Mouse (Mus musculus) skeletal muscle tissue, adult 2 months (tissue): Measurements from ENCODE around the gene Scn1b.

Experiments
- DNase-seq: peaks from one replicate; pipeline ENCODE4 v3.0.0-alpha.2; 2012; ENCODE audit warnings: low read depth, low spot score

Scn1b gene

DNA sequence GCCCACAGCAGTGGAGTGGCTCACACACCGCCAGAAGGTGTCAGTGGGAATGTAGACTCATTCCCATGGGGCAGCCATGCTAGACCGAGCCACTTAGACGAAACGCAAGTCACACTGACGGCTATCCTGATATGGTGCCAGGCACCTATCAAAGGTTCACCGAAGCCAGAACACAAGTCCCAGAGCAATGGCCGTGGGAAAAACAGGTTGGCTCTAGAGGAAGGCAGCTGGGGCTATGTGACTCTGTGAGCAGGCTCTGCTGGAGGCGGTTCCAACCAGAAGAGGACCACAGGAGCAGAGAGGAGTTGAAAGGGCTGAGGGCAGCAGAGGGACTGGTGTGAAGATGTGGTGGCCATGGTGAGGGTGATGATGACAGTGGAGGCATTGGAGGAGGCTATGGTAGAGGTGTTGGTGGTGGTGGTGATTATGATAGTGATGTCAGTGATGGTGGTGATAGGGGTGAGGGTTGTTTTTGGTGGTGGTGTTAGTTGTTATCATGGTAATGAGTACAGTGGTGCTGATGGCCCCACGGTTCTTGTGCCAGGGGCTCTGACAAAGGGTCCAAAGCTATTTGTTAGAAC is 40.5 kb downstream of the Scn1b start:
- DNase-seq = no peak

DNA sequence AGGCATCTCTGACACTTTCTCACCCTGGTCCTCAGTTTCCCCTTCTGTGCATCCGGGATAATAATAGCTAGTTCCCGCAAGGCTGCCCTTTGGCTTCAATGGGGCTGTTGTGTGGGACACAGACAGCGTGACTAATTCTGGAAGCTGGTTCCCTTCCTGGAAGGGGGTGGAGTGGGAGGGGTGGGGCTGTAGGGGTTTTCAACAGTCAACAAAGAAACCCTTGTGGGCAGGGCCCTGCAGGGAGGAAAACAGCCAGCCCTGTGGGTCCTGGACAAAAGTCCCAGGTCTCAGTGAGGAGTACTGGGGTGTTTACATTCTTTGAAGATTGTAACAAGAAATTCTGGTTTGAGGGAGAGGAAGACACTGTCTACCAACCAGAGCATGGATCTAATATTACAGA is 41.6 kb downstream of the Scn1b start:
- DNase-seq = peak; percentile 65

GRCm38 (mm10) chr7:31084140-31084539 is 42.7 kb downstream of the Scn1b start:
- DNase-seq = no peak

DNA sequence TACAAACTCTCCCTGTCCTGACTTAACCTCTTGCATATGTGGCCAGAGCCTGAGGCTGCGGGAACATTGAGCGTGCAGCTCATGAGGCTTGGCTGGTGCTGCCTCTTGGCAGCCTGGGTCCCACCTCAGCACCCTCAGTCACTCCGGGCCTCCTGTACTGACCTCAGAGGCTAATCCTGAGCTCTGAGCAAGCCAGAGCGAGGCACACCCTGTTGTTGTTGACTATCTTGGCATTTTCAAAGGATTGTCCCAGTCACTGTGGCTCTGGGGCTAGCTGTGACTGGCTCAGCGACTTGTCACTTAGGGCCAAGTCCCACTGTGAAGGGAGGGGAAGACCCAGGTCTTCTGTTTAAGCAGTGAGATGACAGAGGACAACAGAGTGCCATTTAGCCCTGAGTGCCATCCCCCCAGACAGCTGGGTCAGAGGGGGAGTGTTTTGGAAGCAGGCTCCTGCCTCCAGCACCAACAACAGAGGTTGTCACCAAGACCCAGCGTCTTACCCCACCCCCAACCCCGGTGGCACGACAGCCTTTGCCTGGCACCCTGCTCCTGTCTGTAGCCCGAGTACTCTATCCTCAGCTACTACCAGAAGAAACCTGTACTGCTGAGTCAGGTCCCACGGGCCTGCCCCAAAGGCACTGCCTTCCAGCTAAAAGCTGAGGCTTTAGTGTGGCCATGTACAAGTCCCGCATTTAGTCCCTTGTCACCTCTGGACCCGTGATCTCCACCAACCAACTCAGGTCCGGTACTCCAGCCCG is 43.8 kb downstream of the Scn1b start:
- DNase-seq = peak; percentile 97

DNA sequence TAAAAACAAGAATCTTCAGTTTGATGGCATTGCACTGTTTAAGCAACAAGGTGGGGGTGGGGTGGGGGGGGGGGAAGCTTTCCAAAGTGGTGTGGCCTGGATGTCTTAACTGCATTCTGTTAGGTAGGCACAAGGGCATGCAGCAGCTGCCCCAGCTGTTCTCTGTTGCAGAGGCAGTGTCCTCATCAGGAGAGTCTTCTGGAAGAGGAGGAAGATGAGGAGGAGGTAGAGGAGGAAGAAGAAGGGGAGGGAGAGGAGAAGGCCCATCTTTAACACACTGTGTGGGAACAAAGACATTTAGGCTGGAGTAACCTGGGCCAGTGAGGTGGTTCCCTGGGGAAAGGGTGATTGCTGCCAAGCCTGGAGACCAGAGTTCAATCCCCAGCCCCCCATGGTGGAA is 44.7 kb downstream of the Scn1b start:
- no peak for DNase-seq

- no peak for DNase-seq
Measured at GRCm38 (mm10) chr7:31081106-31081505, 45.7 kb downstream of the Scn1b start.

DNA sequence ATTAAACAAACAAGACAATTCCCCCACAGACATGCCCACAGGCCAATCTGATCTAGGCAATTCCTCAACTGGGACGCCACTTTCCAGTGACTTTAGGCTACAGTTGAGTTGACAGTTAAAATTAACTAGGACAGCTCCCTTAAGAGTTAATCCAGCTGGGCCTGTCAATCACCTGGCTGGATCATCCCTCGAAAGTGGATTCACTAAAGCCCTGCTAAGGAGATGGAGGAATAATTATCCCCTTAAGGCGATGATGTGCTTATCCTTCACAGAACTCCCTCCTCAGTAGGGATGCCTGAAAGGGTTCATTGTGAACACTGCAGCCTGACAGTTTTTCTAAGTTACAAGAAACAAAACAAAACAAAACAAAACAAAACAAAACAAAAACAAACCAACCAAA is 46.2 kb downstream of the Scn1b start:
- no peak for DNase-seq

- no peak for DNase-seq
Measured at GRCm38 (mm10) chr7:31079670-31080069, 47.1 kb downstream of the Scn1b start.

GRCm38 (mm10) chr7:31077885-31078445 is 48.8 kb downstream of the Scn1b start:
- DNase-seq = no peak

- no peak for DNase-seq
Measured at GRCm38 (mm10) chr7:31077470-31077869, 49.3 kb downstream of the Scn1b start.

GRCm38 (mm10) chr7:31076492-31076891 is 50.3 kb downstream of the Scn1b start, which contains the start of gene Fxyd3:
Gene Fxyd3, minus strand, starts transcription at chr7:31076704.
- no peak for DNase-seq

GRCm38 (mm10) chr7:31074713-31075069 is 52.1 kb downstream of the Scn1b start:
- no peak for DNase-seq

- DNase-seq = no peak
Measured at GRCm38 (mm10) chr7:31074061-31074712, 52.6 kb downstream of the Scn1b start.

DNA sequence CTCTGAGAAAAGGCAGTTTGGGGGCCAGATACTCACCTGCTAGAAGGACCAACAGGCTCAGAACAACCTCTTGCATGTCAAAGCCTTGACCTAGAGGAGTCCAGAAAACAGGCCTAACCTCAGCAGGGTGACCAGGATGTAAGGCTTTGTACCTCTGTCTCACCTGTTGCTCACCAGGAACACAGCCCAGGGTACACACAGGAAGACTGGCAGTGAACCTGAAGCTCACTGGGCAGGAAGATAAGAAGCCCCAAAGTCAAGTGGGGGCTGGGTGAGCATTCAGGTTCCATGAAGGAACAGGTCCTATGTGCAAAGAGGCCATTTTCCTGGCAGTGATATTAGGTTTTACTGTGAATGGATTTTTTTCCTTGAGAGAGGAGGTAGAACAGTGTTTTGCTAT is 53.3 kb downstream of the Scn1b start:
- DNase-seq = no peak

DNA sequence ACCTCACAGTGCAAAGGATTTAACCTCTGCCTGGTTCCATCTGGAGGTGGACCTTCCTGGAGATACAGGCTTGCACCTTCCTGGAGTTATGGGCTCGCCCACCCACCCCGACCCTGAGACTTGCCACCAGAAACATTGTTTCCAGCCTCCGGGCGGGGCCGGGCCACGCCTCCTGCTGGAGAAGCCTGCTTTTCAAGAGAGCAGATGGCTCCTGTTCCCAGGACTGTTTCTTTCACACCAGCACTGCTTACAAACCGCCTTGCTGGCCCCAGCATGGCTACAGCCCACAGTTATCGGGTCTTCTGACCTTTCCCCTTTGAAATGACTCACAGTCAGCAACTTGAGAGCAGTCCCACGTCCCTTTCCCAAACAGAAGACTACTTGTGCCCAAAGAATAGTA is 54.5 kb downstream of the Scn1b start:
- no peak for DNase-seq

DNA sequence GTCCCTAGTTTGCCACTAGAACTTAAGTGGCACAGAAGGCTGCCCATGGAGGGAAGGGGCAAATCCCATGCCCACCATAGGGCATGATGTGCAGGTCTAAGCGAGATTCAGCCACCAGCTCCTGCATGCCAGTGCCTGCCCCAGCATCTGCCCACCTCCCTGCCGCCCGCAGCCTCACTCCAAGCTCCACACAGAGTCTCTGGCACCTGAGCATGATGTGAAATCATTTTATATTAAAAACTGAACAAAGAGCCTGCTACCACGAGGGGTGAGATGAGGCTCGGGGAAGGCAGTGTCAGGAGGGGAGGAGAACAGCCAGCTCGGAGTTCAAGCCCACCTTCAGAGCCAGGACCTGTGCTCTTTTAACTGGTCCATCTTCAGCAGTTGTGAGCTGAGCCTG is 56.5 kb downstream of the Scn1b start:
- DNase-seq = no peak

- DNase-seq = no peak
Measured at GRCm38 (mm10) chr7:31069491-31069890, 57.3 kb downstream of the Scn1b start.

GRCm38 (mm10) chr7:31067836-31068235 is 59.0 kb downstream of the Scn1b start:
- no peak for DNase-seq
